Mouse (Mus musculus): Measurements from ENCODE around the gene E330017A01Rik.

GRCm38 (mm10) chr16:58661826-58662225 is 23.3 kb upstream of the E330017A01Rik start:
- TF ChIP-seq POLR2A (IDR thresholded peaks at IDR 0.05; ENCODE audit: insufficient read length, low read depth) (no peak), MYOD1 (IDR thresholded peaks at IDR 0.05; ENCODE audit: control insufficient read depth in 1 of 3, insufficient read length in 2 of 3, low read depth in 2 of 3) (no peak), POLR2AphosphoS2 (IDR thresholded peaks at IDR 0.05; ENCODE audit: insufficient read length, low read depth) (no peak)

All from myocyte (in vitro differentiated cells).